Mouse (Mus musculus) ovary, postnatal 36 days (tissue): ENCODE measurements around the gene Prex1.

Source experiments
- DNase-seq: peaks from one replicate; pipeline ENCODE4 v3.0.0; 2022; ENCODE audit warnings: low spot score, mixed read lengths

The Prex1 gene

DNA sequence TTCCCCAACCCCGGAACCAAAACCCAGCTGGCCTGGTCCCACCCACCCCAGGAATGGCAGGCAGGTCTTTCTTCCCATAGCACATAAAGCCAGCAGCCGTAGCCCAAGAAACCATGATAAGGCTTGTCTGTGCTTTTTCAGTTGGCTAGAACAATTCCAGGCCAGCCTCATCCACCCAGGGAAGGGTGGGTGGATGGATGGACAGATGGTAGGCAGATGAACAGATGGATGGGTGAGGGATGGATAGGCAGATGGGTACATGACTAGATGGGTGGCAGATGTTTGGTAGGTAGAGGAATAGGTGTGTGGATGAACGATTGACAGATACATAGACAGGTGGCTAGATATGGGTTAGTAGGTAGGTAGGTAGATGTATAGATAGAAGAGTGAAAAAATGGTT, 110.7 kb downstream of the Prex1 start:
- DNase-seq = no peak

DNA sequence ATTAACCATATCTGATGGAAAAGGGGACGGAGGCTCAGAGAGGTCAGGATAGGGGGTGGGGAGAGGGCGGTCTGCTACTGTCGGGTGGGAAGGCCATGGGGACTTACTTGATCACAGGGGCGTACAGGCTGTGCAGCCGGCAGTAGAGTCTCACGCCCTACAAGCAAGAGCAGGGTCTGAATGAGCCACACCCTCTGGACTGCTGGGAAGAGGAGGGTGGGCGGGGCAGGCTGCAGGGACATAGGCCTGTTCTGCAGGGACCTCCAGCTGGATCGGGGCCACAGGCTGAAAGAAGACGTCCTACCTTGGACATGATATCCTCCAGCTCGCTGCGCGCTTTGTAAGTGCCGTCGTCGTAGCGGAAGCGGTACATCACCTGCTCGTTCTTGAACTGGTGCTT, 112.2 kb downstream of the Prex1 start:
- no peak for DNase-seq

- DNase-seq = no peak
Observed at GRCm38 (mm10) chr2:166598453-166599155, 115.0 kb downstream of the Prex1 start.

- DNase-seq = no peak
Observed at GRCm38 (mm10) chr2:166597763-166598162, 115.9 kb downstream of the Prex1 start.

DNA sequence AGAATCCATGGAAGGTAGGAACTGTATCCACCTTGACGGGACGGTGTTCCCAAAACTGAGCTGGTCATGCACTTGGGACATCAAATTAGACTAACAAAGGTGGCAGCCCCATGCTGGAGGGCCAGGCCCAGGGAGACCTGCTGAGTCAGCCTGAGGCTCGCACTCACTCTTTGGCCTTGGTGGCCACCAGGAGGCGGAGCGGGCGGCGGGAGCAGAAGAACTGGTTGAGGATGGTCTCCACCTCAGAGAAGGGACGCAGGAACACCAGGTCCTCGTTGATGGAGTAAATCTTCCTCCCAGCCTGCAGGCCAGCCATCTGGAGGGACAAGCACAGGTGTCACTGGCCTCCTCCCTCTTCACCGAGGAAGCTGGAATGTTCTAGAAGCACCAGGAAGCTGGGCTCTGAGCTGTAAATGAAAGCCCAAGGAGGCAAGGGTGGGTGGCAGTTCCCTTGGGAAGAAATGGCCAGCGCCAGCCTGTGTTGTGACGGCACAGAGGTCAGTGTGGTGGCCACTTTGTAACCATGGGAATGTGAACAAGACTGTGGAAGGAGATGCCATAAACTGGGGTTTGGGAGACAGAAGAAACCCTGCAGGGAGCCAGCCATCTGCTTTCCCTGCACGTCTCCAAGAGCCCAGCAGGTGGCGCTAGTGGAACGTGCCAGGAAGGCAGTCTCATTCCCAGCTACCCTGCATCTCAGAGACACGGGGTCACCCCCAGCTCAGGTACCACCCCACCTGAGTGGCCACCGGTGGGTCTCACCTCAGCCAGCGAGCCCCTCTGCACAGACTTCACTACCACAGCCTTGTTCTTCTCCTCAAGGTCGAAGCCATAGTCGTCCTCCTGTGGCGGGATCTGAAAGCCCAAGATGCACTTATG, 121.4 kb downstream of the Prex1 start:
- peak; percentile 77 for DNase-seq

- DNase-seq = no peak
Observed at GRCm38 (mm10) chr2:166584491-166584890, 129.1 kb downstream of the Prex1 start.

DNA sequence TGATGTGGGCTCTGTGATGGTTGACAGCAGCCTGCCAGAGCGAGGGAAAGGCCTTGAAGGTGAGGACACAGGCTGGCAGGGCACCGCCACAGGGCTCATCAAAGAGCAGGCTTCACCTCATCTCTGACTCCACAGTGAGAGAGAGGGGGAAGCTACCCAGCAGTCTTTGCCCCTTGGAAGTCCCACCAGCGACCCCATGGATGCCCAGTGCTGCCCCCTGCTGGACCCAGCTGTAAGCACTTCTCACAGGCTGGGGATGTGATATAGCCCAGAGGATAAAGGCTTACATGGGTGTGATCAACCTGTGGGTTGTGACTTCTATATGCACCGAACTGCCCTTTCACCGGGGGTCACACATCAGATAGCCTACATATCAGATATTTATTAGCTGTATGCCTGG, 130.3 kb downstream of the Prex1 start:
- no peak for DNase-seq

- peak; percentile 50 for DNase-seq
Observed at GRCm38 (mm10) chr2:166581881-166582583, 131.6 kb downstream of the Prex1 start.

GRCm38 (mm10) chr2:166579793-166580192, 133.8 kb downstream of the Prex1 start:
- no peak for DNase-seq

DNA sequence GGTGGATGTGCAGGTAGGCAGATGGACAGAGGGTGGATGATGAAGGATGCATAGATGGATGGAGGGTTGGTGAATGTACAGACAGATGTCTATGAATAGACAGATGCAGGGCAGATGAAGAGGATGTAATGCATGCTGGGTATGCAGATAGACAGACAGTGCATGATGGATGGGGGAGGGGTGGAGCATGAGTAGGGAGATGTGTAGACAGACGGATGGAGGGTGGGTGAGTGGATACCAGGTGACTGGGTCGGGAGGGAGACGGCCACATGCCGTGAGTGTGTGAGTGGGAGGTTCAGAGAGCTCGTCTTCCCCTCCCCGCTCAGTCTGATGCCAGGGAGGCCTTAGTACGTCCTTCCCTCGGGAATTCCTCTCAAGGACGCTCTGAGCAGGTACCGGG, 134.3 kb downstream of the Prex1 start:
- DNase-seq = no peak

- no peak for DNase-seq
Observed at GRCm38 (mm10) chr2:166575419-166575818, 138.2 kb downstream of the Prex1 start.

DNA sequence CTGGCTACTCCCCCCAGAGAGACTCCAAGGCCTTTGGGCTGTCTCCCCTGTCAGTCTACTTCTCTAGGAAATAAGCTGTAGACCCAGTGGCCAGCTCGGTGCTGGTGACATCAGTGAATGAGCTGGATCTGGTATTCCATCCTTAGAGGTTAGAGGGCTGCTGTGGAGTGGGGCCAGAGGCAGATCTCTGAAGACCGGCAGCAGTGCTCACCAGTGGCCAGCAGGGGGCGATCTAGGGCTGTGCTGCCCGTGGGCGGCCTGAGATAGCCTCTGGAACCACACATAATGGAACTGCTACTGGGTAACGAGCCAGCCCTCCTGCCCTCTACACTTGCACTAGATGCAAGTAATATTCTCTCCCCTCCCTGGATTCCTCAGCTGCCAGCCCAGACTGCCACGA, 138.7 kb downstream of the Prex1 start:
- peak; percentile 66 for DNase-seq

DNA sequence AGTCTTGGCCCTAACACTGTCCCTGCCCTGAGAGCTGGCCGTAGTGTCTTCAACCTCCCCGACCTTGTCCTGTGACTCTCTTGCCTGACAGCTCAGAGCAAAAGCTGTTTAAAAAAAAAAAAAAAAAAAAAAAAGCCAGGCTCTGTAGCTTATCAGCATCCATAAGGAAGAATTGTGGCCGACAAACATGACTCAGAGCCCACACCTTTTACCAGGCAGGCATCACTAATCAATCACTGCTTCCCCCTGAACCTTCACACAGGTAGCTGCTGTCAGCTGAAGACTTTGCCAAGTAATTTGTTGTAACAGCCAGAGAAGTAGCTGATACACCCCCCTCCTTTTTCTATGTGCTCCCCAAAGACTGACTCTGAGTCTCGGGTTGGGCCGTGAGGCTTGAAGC, 140.0 kb downstream of the Prex1 start:
- no peak for DNase-seq

GRCm38 (mm10) chr2:166572297-166572696, 141.3 kb downstream of the Prex1 start:
- no peak for DNase-seq

DNA sequence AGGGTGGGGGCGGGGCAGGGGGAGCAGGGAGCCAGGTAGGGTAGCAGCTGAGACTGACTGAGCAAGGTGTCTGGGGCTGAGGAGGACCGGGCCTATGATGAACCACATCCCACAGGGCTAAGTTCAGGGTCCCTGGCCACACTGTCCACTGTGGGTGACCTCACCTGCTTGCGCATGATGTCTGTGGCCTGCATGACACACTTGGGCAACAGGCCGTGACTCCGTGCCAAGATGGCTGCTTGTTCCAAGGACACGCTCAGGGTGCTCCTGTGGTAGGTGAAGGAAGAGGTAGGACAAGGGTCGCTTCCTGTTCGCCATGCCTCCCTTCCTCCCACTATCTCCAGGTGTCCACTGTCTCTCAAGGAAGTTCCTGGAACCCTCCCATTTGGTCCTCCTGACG, 144.4 kb downstream of the Prex1 start:
- no peak for DNase-seq

- DNase-seq = no peak
Observed at GRCm38 (mm10) chr2:166565503-166565902, 148.1 kb downstream of the Prex1 start.

- DNase-seq = peak; percentile 69
Observed at GRCm38 (mm10) chr2:166564455-166564854, 149.2 kb downstream of the Prex1 start.

- peak; percentile 85 for DNase-seq
Observed at GRCm38 (mm10) chr2:166563890-166564289, 149.7 kb downstream of the Prex1 start.

GRCm38 (mm10) chr2:166563076-166563475, 150.6 kb downstream of the Prex1 start:
- no peak for DNase-seq

GRCm38 (mm10) chr2:166561781-166562180, 151.9 kb downstream of the Prex1 start:
- no peak for DNase-seq

DNA sequence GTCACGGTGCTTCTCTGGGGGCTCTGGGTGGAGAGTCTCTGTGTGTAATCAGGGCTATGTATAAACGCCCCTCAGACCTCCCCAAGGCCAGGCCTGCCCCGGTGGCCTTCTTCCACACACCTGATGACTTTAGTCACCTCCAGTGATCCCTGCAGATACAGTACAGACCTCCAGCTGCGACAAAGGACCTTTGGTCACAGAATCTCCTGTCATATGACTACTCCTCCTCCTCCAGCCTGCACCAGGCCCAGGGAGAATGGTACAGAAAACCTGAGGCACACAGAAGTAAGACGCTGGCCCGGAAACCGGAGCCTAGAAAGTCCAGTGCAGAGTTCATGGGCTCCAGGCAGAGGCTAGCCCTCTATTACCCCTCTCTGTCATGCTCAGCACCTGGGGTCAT, 152.8 kb downstream of the Prex1 start:
- DNase-seq = no peak

DNA sequence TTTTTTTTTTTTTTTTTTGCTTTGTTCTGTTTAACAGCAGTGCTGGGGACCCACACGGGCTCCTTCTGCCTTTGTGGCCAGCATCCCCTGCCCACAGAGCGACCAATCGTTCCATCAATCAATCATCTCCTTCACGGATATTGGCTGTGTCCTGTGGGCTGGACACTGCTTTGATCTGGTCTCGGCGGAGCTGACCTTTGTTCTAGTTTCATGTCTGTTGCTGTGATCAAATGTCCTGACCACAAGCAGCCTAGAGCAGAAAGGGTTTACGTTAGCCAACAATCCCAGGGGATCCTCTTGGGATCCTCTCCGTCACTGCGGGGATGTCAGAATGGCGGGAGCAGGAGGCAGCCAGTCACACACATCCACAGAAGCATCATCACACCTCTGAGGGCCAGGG, 154.1 kb downstream of the Prex1 start:
- no peak for DNase-seq

DNA sequence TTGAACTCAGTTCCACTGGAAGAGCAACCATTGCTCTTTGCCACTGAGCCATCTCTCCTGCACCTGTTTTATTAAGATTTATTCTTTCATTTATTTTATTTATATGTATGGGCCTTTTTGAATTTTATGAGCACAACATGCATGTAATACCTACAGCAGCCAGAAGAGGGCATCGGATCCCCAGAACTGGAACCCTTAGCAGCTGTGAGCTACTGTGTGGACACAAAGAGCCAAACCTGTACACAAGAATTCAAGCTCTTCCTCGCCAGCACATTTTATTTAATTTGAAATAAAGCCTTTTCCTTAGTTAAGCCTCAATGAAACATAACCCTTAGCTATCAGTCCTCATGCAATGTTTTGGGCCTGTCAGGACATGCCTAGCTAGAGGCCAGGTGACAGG, 158.1 kb downstream of the Prex1 start:
- DNase-seq = no peak
